Mouse (Mus musculus): ENCODE results near the gene Cstad. TPM values are rescaled to one million over a fixed set of nuclear protein-coding genes. Genes with fewer than 3 reads are reported as not detected.

Cstad gene
- polyA plus RNA-seq (2015; fragmentation: Nextera tagmentation; extraction: Ambion mirVana) = 0.71 and 0.72 TPM in 2 replicates

GRCm38 (mm10) chr2:30594641-30595379 lies at the start of gene Cstad:
Gene Cstad, plus strand, starts transcription at chr2:30595040.
- H3K36me3 ChIP-seq = no peaks in the 10 kb centered on the region
- H3K27me3 ChIP-seq (replicated peaks) = no peaks in the 10 kb centered on the region
- WGBS = 2% methylated on average over 38 of the region's 39 CpGs
- ATAC-seq (ENCODE audit: insufficient read depth, low FRiP score, low read depth) = peak; percentile 40
- H3K9me3 ChIP-seq = no peaks in the 10 kb centered on the region
- H3K4me2 ChIP-seq = peak within 1 kb of the TSS; percentile 61
- peaks cover 29% of the 10 kb centered on the region for H3K4me1 ChIP-seq
- peak within 1 kb of the TSS; percentile 53; the same call in 1 of the 2 replicates for H3K9ac ChIP-seq
- H3K27ac ChIP-seq = peak within 1 kb of the TSS; percentile 97
- peak within 1 kb of the TSS; percentile 46 for H3K4me3 ChIP-seq (replicated peaks)

GRCm38 (mm10) chr2:30545706-30546105 lies 49.1 kb upstream of the Cstad start:
- no peak for ATAC-seq (ENCODE audit: insufficient read depth, low FRiP score, low read depth)
- 54% methylated on average over 7 of the region's 7 CpGs for WGBS
- no peak overlapping the region for H3K27ac ChIP-seq

GRCm38 (mm10) chr2:30546219-30546618 lies 48.6 kb upstream of the Cstad start:
- no peak overlapping the region for H3K9ac ChIP-seq
- ATAC-seq (ENCODE audit: insufficient read depth, low FRiP score, low read depth) = no peak
- no peak overlapping the region for H3K4me3 ChIP-seq (replicated peaks)
- H3K4me1 ChIP-seq = peaks cover 32% of the 10 kb centered on the region
- 25% methylated on average over 2 of the region's 3 CpGs for WGBS
- H3K36me3 ChIP-seq = no peaks in the 10 kb centered on the region
- no peak overlapping the region for H3K27ac ChIP-seq
- H3K4me2 ChIP-seq = no peak overlapping the region
- H3K9me3 ChIP-seq = no peaks in the 10 kb centered on the region
- H3K27me3 ChIP-seq (replicated peaks) = no peaks in the 10 kb centered on the region

More at GRCm38 (mm10) chr2:30545706-30546105, 49.1 kb upstream of the Cstad start:
- Histone ChIP-seq H3K9ac (no peak overlapping the region), H3K9me3 (no peaks in the 10 kb centered on the region), H3K4me1 (peaks cover 37% of the 10 kb centered on the region), H3K4me2 (peak overlapping the region; percentile 76), H3K27me3 (replicated peaks) (no peaks in the 10 kb centered on the region), H3K36me3 (no peaks in the 10 kb centered on the region), H3K4me3 (replicated peaks) (no peak overlapping the region)

GRCm38 (mm10) chr2:30547455-30548217 lies 47.2 kb upstream of the Cstad start:
- Histone ChIP-seq H3K27me3 (replicated peaks) (no peaks in the 10 kb centered on the region), H3K9me3 (no peaks in the 10 kb centered on the region), H3K4me3 (replicated peaks) (no peak overlapping the region), H3K9ac (no peak overlapping the region), H3K4me2 (no peak overlapping the region), H3K27ac (peak overlapping the region; percentile 79), H3K4me1 (peaks cover 23% of the 10 kb centered on the region), H3K36me3 (no peaks in the 10 kb centered on the region)
- 55% methylated on average over 19 of the region's 19 CpGs for whole genome bisulfite sequencing
- ATAC-seq (ENCODE audit: insufficient read depth, low FRiP score, low read depth) = no peak

GRCm38 (mm10) chr2:30551579-30551978 lies 43.3 kb upstream of the Cstad start:
- Histone ChIP-seq H3K36me3 (no peaks in the 10 kb centered on the region), H3K4me2 (no peak overlapping the region), H3K4me3 (replicated peaks) (no peak overlapping the region), H3K9ac (no peak overlapping the region), H3K27ac (no peak overlapping the region), H3K9me3 (no peaks in the 10 kb centered on the region), H3K4me1 (peaks cover 10% of the 10 kb centered on the region; the same call in 1 of the 2 replicates), H3K27me3 (replicated peaks) (no peaks in the 10 kb centered on the region)
- WGBS = 67% methylated on average over 5 of the region's 5 CpGs
- ATAC-seq (ENCODE audit: insufficient read depth, low FRiP score, low read depth) = no peak

DNA sequence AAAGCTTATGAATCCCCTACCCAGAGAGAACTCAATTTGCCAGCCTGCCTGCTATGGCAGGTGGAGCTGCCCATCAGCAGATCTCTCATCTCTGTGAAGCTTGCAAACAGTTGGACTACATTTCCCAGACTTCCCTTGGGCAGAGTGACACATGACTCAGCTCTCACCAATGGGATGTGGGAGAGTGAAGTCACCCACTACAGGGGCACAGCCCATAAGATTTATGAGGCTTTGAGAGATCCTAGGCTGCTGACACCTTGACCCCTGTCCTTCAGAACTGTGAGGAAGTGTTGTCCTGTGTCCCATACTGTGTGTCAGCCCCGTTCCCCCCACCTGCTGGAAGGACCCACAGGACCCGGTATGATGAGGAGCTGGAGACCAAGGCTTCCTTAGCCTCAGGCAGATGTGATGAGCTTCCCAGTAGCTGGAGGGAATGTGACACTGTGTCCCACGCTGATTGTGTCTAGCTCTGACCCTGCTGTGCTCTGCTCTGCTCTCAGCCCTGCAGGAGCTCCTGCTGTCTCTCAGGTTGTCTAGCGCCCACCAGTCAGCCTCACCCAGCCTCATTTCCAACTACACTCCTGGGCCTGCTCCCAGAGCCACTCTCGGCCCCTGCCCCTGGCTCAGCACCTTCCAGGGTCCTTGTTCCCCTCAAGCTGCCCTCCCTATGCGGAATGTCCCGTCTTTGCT lies 40.8 kb upstream of the Cstad start:
- 0 out of 2 replicates have a peak, but pooled peaks cover 3% of the 10 kb centered on the region for H3K4me1 ChIP-seq
- H3K27ac ChIP-seq = no peak overlapping the region
- H3K9me3 ChIP-seq = no peaks in the 10 kb centered on the region
- H3K4me2 ChIP-seq = no peak overlapping the region
- H3K27me3 ChIP-seq (replicated peaks) = no peaks in the 10 kb centered on the region
- WGBS = 53% methylated on average over 7 of the region's 7 CpGs
- no peak overlapping the region for H3K9ac ChIP-seq
- no peaks in the 10 kb centered on the region for H3K36me3 ChIP-seq
- no peak overlapping the region for H3K4me3 ChIP-seq (replicated peaks)
- peak; percentile 67; the same call in 1 of the 2 replicates for ATAC-seq (ENCODE audit: insufficient read depth, low FRiP score, low read depth)

- 68% methylated on average over 9 of the region's 9 CpGs for WGBS
- Histone ChIP-seq H3K27me3 (replicated peaks) (no peaks in the 10 kb centered on the region), H3K9me3 (no peaks in the 10 kb centered on the region), H3K4me3 (replicated peaks) (no peak overlapping the region), H3K36me3 (no peaks in the 10 kb centered on the region), H3K4me2 (no peak overlapping the region), H3K9ac (no peak overlapping the region), H3K4me1 (0 out of 2 replicates have a peak, but pooled peaks cover 3% of the 10 kb centered on the region), H3K27ac (no peak overlapping the region)
- no peak for ATAC-seq (ENCODE audit: insufficient read depth, low FRiP score, low read depth)
Measured at GRCm38 (mm10) chr2:30555257-30555656, 39.6 kb upstream of the Cstad start.

DNA sequence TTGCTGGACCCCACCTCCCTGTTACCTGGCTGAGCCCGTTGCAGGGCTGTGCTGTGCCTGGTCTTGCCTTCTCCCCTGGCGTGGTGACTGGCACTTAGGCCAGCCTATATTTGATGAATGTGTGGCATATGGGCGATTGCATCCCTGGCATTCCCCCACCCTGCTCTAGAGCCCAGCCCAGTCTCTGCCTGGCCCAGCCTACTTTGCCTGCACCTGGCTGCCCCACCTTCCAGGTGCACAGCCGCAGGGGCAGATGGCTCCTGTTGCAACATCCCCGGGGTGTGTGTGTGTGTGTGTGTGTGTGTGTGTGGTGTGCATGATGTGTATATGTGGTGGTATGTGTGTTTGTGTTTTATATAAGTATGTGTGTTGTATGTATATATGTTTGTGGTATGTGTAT lies 38.3 kb upstream of the Cstad start:
- Histone ChIP-seq H3K4me2 (no peak overlapping the region), H3K27ac (no peak overlapping the region), H3K9ac (no peak overlapping the region), H3K4me1 (0 out of 2 replicates have a peak, but pooled peaks cover 3% of the 10 kb centered on the region), H3K4me3 (replicated peaks) (no peak overlapping the region), H3K27me3 (replicated peaks) (no peaks in the 10 kb centered on the region), H3K9me3 (no peaks in the 10 kb centered on the region), H3K36me3 (no peaks in the 10 kb centered on the region)
- ATAC-seq (ENCODE audit: insufficient read depth, low FRiP score, low read depth) = no peak
- WGBS = 67% methylated on average over 5 of the region's 5 CpGs

- H3K9me3 ChIP-seq = no peaks in the 10 kb centered on the region
- WGBS = 96% methylated on average over 1 of the region's 1 CpGs
- 0 out of 2 replicates have a peak, but pooled peaks cover 3% of the 10 kb centered on the region for H3K4me1 ChIP-seq
- H3K4me2 ChIP-seq = no peak overlapping the region
- ATAC-seq (ENCODE audit: insufficient read depth, low FRiP score, low read depth) = no peak
- H3K9ac ChIP-seq = no peak overlapping the region
- no peak overlapping the region for H3K27ac ChIP-seq
- H3K36me3 ChIP-seq = no peaks in the 10 kb centered on the region
- H3K4me3 ChIP-seq (replicated peaks) = no peak overlapping the region
- H3K27me3 ChIP-seq (replicated peaks) = no peaks in the 10 kb centered on the region
Measured at GRCm38 (mm10) chr2:30559552-30559951, 35.3 kb upstream of the Cstad start.

GRCm38 (mm10) chr2:30562553-30562952 lies 32.3 kb upstream of the Cstad start:
- H3K27me3 ChIP-seq (replicated peaks) = no peaks in the 10 kb centered on the region
- H3K4me2 ChIP-seq = no peak overlapping the region
- no peaks in the 10 kb centered on the region for H3K36me3 ChIP-seq
- WGBS = 74% methylated on average over 3 of the region's 3 CpGs
- no peaks in the 10 kb centered on the region for H3K9me3 ChIP-seq
- no peak overlapping the region for H3K4me3 ChIP-seq (replicated peaks)
- H3K4me1 ChIP-seq = no peaks in the 10 kb centered on the region
- H3K27ac ChIP-seq = no peak overlapping the region
- no peak for ATAC-seq (ENCODE audit: insufficient read depth, low FRiP score, low read depth)
- no peak overlapping the region for H3K9ac ChIP-seq

GRCm38 (mm10) chr2:30571647-30572046 lies 23.2 kb upstream of the Cstad start:
- ATAC-seq (ENCODE audit: insufficient read depth, low FRiP score, low read depth) = no peak
- H3K36me3 ChIP-seq = no peaks in the 10 kb centered on the region
- no peak overlapping the region for H3K9ac ChIP-seq
- no peak overlapping the region for H3K4me2 ChIP-seq
- H3K4me1 ChIP-seq = no peaks in the 10 kb centered on the region
- no peak overlapping the region for H3K27ac ChIP-seq
- WGBS = 84% methylated on average over 4 of the region's 4 CpGs
- no peaks in the 10 kb centered on the region for H3K27me3 ChIP-seq (replicated peaks)
- H3K4me3 ChIP-seq (replicated peaks) = no peak overlapping the region
- H3K9me3 ChIP-seq = no peaks in the 10 kb centered on the region
